Mouse (Mus musculus) testis, adult 2 months (tissue): Measurements from ENCODE around the gene Ltb4r1. TPM values are rescaled to one million over a fixed set of nuclear protein-coding genes. Genes with fewer than 3 reads are reported as not detected.
A peak's percentile ranks its signal among the peaks of the same experiment; 100 is the strongest.

Experiments
- H3K27ac ChIP-seq: fragments of 200-500 bp; 2 replicates; pipeline ENCODE4 v1.5.1; 2012; ENCODE audit warnings: low read depth, low read length; ENCODE audit not compliant: control insufficient read depth, insufficient read depth
- H3K27me3 ChIP-seq: fragments of 200-500 bp; 2 replicates; pipeline ENCODE4 v1.6.1; 2012; ENCODE audit warnings: mild to moderate bottlenecking, low read length, moderate library complexity; ENCODE audit not compliant: control insufficient read depth, insufficient read depth
- H3K36me3 ChIP-seq: fragments of 200-500 bp; 2 replicates; pipeline ENCODE4 v1.6.1; 2012; ENCODE audit warnings: mild to moderate bottlenecking, low read length; ENCODE audit not compliant: control insufficient read depth, insufficient read depth
- H3K4me1 ChIP-seq: fragments of 200-500 bp; 2 replicates; pipeline ENCODE4 v1.6.1; 2012; ENCODE audit warnings: low read length; ENCODE audit not compliant: control insufficient read depth, insufficient read depth
- H3K4me3 ChIP-seq: fragments of 200-500 bp; 2 replicates; pipeline ENCODE4 v1.5.1; 2012; ENCODE audit warnings: low read depth, mild to moderate bottlenecking, low read length, moderate library complexity, mixed read lengths; ENCODE audit not compliant: control insufficient read depth
- CTCF ChIP-seq: fragments of 200-500 bp; IDR thresholded peaks from 2 replicates; pipeline ENCODE4 v1.5.1; 2012; ENCODE audit warnings: low read depth, mild to moderate bottlenecking, inconsistent platforms, low read length, moderate library complexity; ENCODE audit not compliant: control insufficient read depth, insufficient read depth, insufficient replicate concordance
- POLR2A ChIP-seq: fragments of 200-500 bp; IDR thresholded peaks from 2 replicates; pipeline ENCODE4 v1.6.1; 2012; ENCODE audit warnings: low read depth, mild to moderate bottlenecking, inconsistent platforms, low read length, moderate library complexity; ENCODE audit not compliant: control insufficient read depth
- polyA plus RNA-seq: library from polyadenylated mRNA; depleted of rRNA; stranded (reverse); fragments of >200 nt; gene quantifications from 2 replicates; pipeline ENCODE4 v1.2.3, GENCODE M21; 2012

Ltb4r1 gene
- polyA plus RNA-seq, 1 experiment, result 0.11 TPM

- Histone ChIP-seq H3K36me3 (no peaks in the 10 kb centered on the region), H3K4me3 (no peak overlapping the region), H3K4me1 (peaks cover 6% of the 10 kb centered on the region), H3K27me3 (no peaks in the 10 kb centered on the region), H3K27ac (no peak overlapping the region)
- TF ChIP-seq CTCF, result no peak
- no peak for TF ChIP-seq POLR2A
Measured at GRCm38 (mm10) chr14:55779656-55780055, 13.9 kb downstream of the Ltb4r1 start.

GRCm38 (mm10) chr14:55780736-55781135, 15.0 kb downstream of the Ltb4r1 start:
- H3K36me3 ChIP-seq, result no peaks in the 10 kb centered on the region
- no peak overlapping the region for H3K4me3 ChIP-seq
- H3K4me1 ChIP-seq, result peaks cover 6% of the 10 kb centered on the region
- TF ChIP-seq POLR2A (no peak), CTCF (no peak)
- no peaks in the 10 kb centered on the region for H3K27me3 ChIP-seq
- H3K27ac ChIP-seq, result no peak overlapping the region

- H3K4me1 ChIP-seq, result peaks cover 6% of the 10 kb centered on the region
- H3K27ac ChIP-seq, result no peak overlapping the region
- no peaks in the 10 kb centered on the region for H3K27me3 ChIP-seq
- H3K4me3 ChIP-seq, result no peak overlapping the region
- no peaks in the 10 kb centered on the region for H3K36me3 ChIP-seq
- TF ChIP-seq CTCF, result peak; percentile 89
- no peak for TF ChIP-seq POLR2A
Measured at GRCm38 (mm10) chr14:55781310-55781709, 15.5 kb downstream of the Ltb4r1 start.

- TF ChIP-seq POLR2A (no peak), CTCF (no peak)
- Histone ChIP-seq H3K27ac (no peak overlapping the region), H3K4me3 (no peak overlapping the region), H3K4me1 (peaks cover 6% of the 10 kb centered on the region), H3K27me3 (no peaks in the 10 kb centered on the region), H3K36me3 (no peaks in the 10 kb centered on the region)
Measured at GRCm38 (mm10) chr14:55782361-55782960, 16.7 kb downstream of the Ltb4r1 start.

GRCm38 (mm10) chr14:55783171-55783957, 17.6 kb downstream of the Ltb4r1 start:
- no peak overlapping the region for H3K27ac ChIP-seq
- H3K27me3 ChIP-seq, result no peaks in the 10 kb centered on the region
- TF ChIP-seq CTCF, result no peak
- TF ChIP-seq POLR2A, result no peak
- peak overlapping the region; percentile 47 for H3K4me3 ChIP-seq
- no peaks in the 10 kb centered on the region for H3K36me3 ChIP-seq
- peaks cover 14% of the 10 kb centered on the region for H3K4me1 ChIP-seq

- Histone ChIP-seq H3K4me3 (peak within 1 kb of the TSS; percentile 47), H3K36me3 (no peaks in the 10 kb centered on the region), H3K27me3 (no peaks in the 10 kb centered on the region), H3K27ac (no peak within 1 kb of the TSS), H3K4me1 (peaks cover 20% of the 10 kb centered on the region)
- TF ChIP-seq CTCF (no peak), POLR2A (no peak)
Measured at GRCm38 (mm10) chr14:55783958-55784235, 18.1 kb downstream of the Ltb4r1 start, which contains the start of gene Adcy4. TSS of gene Adcy4 (minus strand) at chr14:55784095.

GRCm38 (mm10) chr14:55785195-55785594, 19.4 kb downstream of the Ltb4r1 start:
- no peak overlapping the region for H3K27ac ChIP-seq
- TF ChIP-seq CTCF (no peak), POLR2A (no peak)
- peaks cover 20% of the 10 kb centered on the region for H3K4me1 ChIP-seq
- no peaks in the 10 kb centered on the region for H3K27me3 ChIP-seq
- H3K36me3 ChIP-seq, result no peaks in the 10 kb centered on the region
- H3K4me3 ChIP-seq, result no peak overlapping the region
